Mouse (Mus musculus): Measurements from ENCODE around the gene Mogat2.

DNA sequence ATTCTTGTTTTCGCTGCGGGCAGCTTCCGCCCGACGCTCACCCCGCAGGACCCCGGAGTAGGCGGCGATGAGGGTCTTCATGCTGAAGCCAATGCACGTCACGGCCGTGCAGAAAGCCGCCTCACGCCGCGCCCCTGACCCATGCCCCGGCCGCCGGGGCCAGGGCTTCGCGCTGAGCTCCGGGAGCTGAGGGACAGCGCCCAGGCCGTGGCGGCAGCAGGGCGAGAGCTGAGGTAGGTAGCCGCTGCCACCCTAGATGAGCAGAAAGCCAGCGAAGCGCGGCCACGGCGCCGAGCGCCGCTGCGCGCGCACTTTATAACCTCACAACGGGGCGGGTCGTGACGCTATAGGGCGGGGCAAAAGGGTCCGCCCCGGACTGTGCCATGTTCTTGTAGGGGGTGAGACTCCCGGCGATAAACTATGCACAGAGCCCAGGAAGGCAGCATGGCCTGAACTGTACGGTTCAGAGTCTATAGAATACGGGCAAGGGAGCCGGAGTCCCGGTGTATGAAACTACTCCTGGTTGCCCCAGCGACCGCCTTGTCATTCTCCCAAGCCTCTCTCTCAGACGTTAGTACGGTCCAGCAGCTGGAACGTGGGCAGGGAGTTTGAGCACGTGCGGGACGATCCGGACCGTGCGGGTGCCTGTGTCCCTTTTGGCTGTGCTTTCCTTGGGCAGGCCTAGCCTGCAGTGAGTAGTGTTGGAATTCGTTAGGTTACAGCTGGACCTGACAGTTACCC lies 55.8 kb downstream of the Mogat2 start, which contains the start of gene Dgat2:
- TF ChIP-seq POLR2A (IDR thresholded peaks at IDR 0.05; ENCODE audit: low read depth, low read length) (peak; percentile 66), CTCF (IDR thresholded peaks at IDR 0.05; ENCODE audit: extremely low read depth, insufficient read depth, insufficient read length, insufficient replicate concordance) (no peak)

Data from spleen, adult 2 months (tissue).